Mouse (Mus musculus) midbrain, embryonic 13.5 days (tissue): ENCODE results near the gene Cblb. TPM values are rescaled to one million over a fixed set of nuclear protein-coding genes. Genes with fewer than 3 reads are reported as not detected.

ENCODE experiments used
- ATAC-seq: fragments of 200-750 bp; cut with Nextera tagmentation; 2 replicates; pipeline ENCODE4 v1.8.0; 2017; ENCODE audit warnings: mild to moderate bottlenecking, moderate TSS enrichment, moderate library complexity
- H3K27ac ChIP-seq: fragments of 300-500 bp; sonication (generic); 2 replicates; pipeline ENCODE4 v1.5.1; 2015; ENCODE audit warnings: inconsistent platforms, mild to moderate bottlenecking, moderate library complexity
- H3K27me3 ChIP-seq: fragments of 300-500 bp; sonication (generic); 2 replicates; pipeline ENCODE4 v1.6.1; 2015; ENCODE audit warnings: mild to moderate bottlenecking, inconsistent platforms
- H3K36me3 ChIP-seq: fragments of 300-500 bp; sonication (generic); 2 replicates; pipeline ENCODE4 v1.6.1; 2015; ENCODE audit warnings: mild to moderate bottlenecking, inconsistent platforms
- H3K4me1 ChIP-seq: fragments of 300-500 bp; sonication (generic); replicated peaks from 2 replicates; pipeline ENCODE4 v1.6.1; 2015; ENCODE audit warnings: inconsistent platforms
- H3K4me2 ChIP-seq: fragments of 300-500 bp; sonication (generic); replicated peaks from 2 replicates; pipeline ENCODE4 v1.6.1; 2015; ENCODE audit warnings: moderate library complexity, mild to moderate bottlenecking, inconsistent platforms
- H3K4me3 ChIP-seq: fragments of 300-500 bp; sonication (generic); replicated peaks from 2 replicates; pipeline ENCODE4 v1.5.1; 2015; ENCODE audit warnings: mild to moderate bottlenecking, inconsistent platforms
- H3K9ac ChIP-seq: fragments of 300-500 bp; sonication (generic); replicated peaks from 2 replicates; pipeline ENCODE4 v1.6.1; 2015; ENCODE audit warnings: mild to moderate bottlenecking, inconsistent platforms
- H3K9me3 ChIP-seq: fragments of 300-500 bp; sonication (generic); 2 replicates; pipeline ENCODE4 v1.6.1; 2016; ENCODE audit warnings: mild to moderate bottlenecking, inconsistent platforms
- WGBS: fragments of 180-500 bp; shearing (Covaris S2); methylation state at CpG from one replicate; pipeline ENCODE4 v1.1.7; 2015; 5-methylcytosine and 5-hydroxymethylcytosine counted together
- polyA plus RNA-seq: library from polyadenylated mRNA; unstranded; fragments of >200 nt; fragmentation: Nextera tagmentation; extraction: Ambion mirVana; gene quantifications from 2 replicates; pipeline ENCODE4 v1.2.1, GENCODE M21; 2015

Cblb gene
- polyA plus RNA-seq, 1 experiment from 2014 or later = 20.1 TPM

GRCm38 (mm10) chr16:52145552-52145951 lies 114.5 kb downstream of the Cblb start:
- Histone ChIP-seq H3K4me1 (peaks cover 6% of the 10 kb centered on the region), H3K27me3 (no peaks in the 10 kb centered on the region), H3K9me3 (no peaks in the 10 kb centered on the region), H3K36me3 (peaks cover 20% of the 10 kb centered on the region), H3K9ac (no peak overlapping the region), H3K4me2 (no peak overlapping the region), H3K4me3 (no peak overlapping the region), H3K27ac (no peak overlapping the region)
- 87% methylated on average over 4 of the region's 4 CpGs for WGBS
- no peak for ATAC-seq

- 89% methylated on average over 11 of the region's 11 CpGs for WGBS
- H3K4me3 ChIP-seq = no peak overlapping the region
- H3K4me2 ChIP-seq = no peak overlapping the region
- H3K27me3 ChIP-seq = no peaks in the 10 kb centered on the region
- H3K9me3 ChIP-seq = no peaks in the 10 kb centered on the region
- no peak overlapping the region for H3K9ac ChIP-seq
- H3K27ac ChIP-seq = no peak overlapping the region
- peaks cover 6% of the 10 kb centered on the region for H3K4me1 ChIP-seq
- peaks cover 25% of the 10 kb centered on the region for H3K36me3 ChIP-seq
- ATAC-seq = no peak
Measured at GRCm38 (mm10) chr16:52146976-52147696, 116.1 kb downstream of the Cblb start.

GRCm38 (mm10) chr16:52148041-52148440 lies 117.0 kb downstream of the Cblb start:
- no peak overlapping the region for H3K9ac ChIP-seq
- no peak for ATAC-seq
- H3K36me3 ChIP-seq = peaks cover 27% of the 10 kb centered on the region
- H3K9me3 ChIP-seq = no peaks in the 10 kb centered on the region
- H3K4me3 ChIP-seq = no peak overlapping the region
- peaks cover 6% of the 10 kb centered on the region for H3K4me1 ChIP-seq
- H3K27me3 ChIP-seq = no peaks in the 10 kb centered on the region
- H3K4me2 ChIP-seq = no peak overlapping the region
- H3K27ac ChIP-seq = no peak overlapping the region
- 94% methylated on average over 6 of the region's 6 CpGs for WGBS

GRCm38 (mm10) chr16:52149135-52149769 lies 118.2 kb downstream of the Cblb start:
- H3K9me3 ChIP-seq = no peaks in the 10 kb centered on the region
- no peak overlapping the region for H3K4me2 ChIP-seq
- H3K4me3 ChIP-seq = no peak overlapping the region
- peaks cover 6% of the 10 kb centered on the region for H3K4me1 ChIP-seq
- no peak overlapping the region for H3K9ac ChIP-seq
- peaks cover 31% of the 10 kb centered on the region for H3K36me3 ChIP-seq
- ATAC-seq = no peak
- no peak overlapping the region for H3K27ac ChIP-seq
- H3K27me3 ChIP-seq = no peaks in the 10 kb centered on the region
- WGBS = 90% methylated on average over 6 of the region's 6 CpGs

- Histone ChIP-seq H3K4me1 (no peaks in the 10 kb centered on the region), H3K9ac (no peak overlapping the region), H3K36me3 (peaks cover 37% of the 10 kb centered on the region), H3K9me3 (no peaks in the 10 kb centered on the region), H3K27ac (no peak overlapping the region), H3K27me3 (no peaks in the 10 kb centered on the region), H3K4me2 (no peak overlapping the region), H3K4me3 (no peak overlapping the region)
- no peak for ATAC-seq
- WGBS = 90% methylated on average over 5 of the region's 5 CpGs
Measured at GRCm38 (mm10) chr16:52155030-52155696, 124.1 kb downstream of the Cblb start.

- no peak overlapping the region for H3K4me3 ChIP-seq
- H3K4me1 ChIP-seq = 0 out of 2 replicates have a peak, but pooled peaks cover 6% of the 10 kb centered on the region
- 89% methylated on average over 6 of the region's 6 CpGs for WGBS
- ATAC-seq = no peak
- no peak overlapping the region for H3K9ac ChIP-seq
- no peak overlapping the region for H3K4me2 ChIP-seq
- H3K27ac ChIP-seq = no peak overlapping the region
- peaks cover 15% of the 10 kb centered on the region for H3K36me3 ChIP-seq
- H3K27me3 ChIP-seq = no peaks in the 10 kb centered on the region
- no peaks in the 10 kb centered on the region for H3K9me3 ChIP-seq
Measured at GRCm38 (mm10) chr16:52159958-52160504, 129.0 kb downstream of the Cblb start.

GRCm38 (mm10) chr16:52164246-52164645 lies 133.2 kb downstream of the Cblb start:
- no peak overlapping the region for H3K9ac ChIP-seq
- no peaks in the 10 kb centered on the region for H3K9me3 ChIP-seq
- H3K4me3 ChIP-seq = no peak overlapping the region
- peaks cover 26% of the 10 kb centered on the region for H3K36me3 ChIP-seq
- ATAC-seq = peak; percentile 54
- no peak overlapping the region for H3K27ac ChIP-seq
- no peaks in the 10 kb centered on the region for H3K27me3 ChIP-seq
- H3K4me1 ChIP-seq = 0 out of 2 replicates have a peak, but pooled peaks cover 6% of the 10 kb centered on the region
- WGBS = 89% methylated on average over 9 of the region's 9 CpGs
- no peak overlapping the region for H3K4me2 ChIP-seq

- H3K4me3 ChIP-seq = no peak overlapping the region
- H3K27me3 ChIP-seq = no peaks in the 10 kb centered on the region
- H3K9me3 ChIP-seq = no peaks in the 10 kb centered on the region
- no peak overlapping the region for H3K4me2 ChIP-seq
- H3K36me3 ChIP-seq = peaks cover 17% of the 10 kb centered on the region
- H3K4me1 ChIP-seq = no peaks in the 10 kb centered on the region
- no peak overlapping the region for H3K9ac ChIP-seq
- H3K27ac ChIP-seq = no peak overlapping the region
- no peak for ATAC-seq
Measured at GRCm38 (mm10) chr16:52173253-52173652, 142.2 kb downstream of the Cblb start.

- H3K4me3 ChIP-seq = no peak overlapping the region
- 95% methylated on average over 3 of the region's 3 CpGs for WGBS
- H3K27me3 ChIP-seq = no peaks in the 10 kb centered on the region
- H3K9me3 ChIP-seq = no peaks in the 10 kb centered on the region
- H3K27ac ChIP-seq = no peak overlapping the region
- 0 out of 2 replicates have a peak, but pooled peaks cover 5% of the 10 kb centered on the region for H3K4me1 ChIP-seq
- peaks cover 22% of the 10 kb centered on the region for H3K36me3 ChIP-seq
- no peak overlapping the region for H3K9ac ChIP-seq
- ATAC-seq = no peak
- no peak overlapping the region for H3K4me2 ChIP-seq
Measured at GRCm38 (mm10) chr16:52179839-52180238, 148.8 kb downstream of the Cblb start.

- Histone ChIP-seq H3K9ac (no peak overlapping the region), H3K4me1 (0 out of 2 replicates have a peak, but pooled peaks cover 5% of the 10 kb centered on the region), H3K9me3 (no peaks in the 10 kb centered on the region), H3K4me2 (no peak overlapping the region), H3K27me3 (no peaks in the 10 kb centered on the region), H3K36me3 (peaks cover 28% of the 10 kb centered on the region), H3K27ac (no peak overlapping the region), H3K4me3 (no peak overlapping the region)
- 93% methylated on average over 7 of the region's 7 CpGs for WGBS
- no peak for ATAC-seq
Measured at GRCm38 (mm10) chr16:52182057-52182456, 151.0 kb downstream of the Cblb start.

GRCm38 (mm10) chr16:52184350-52184749 lies 153.3 kb downstream of the Cblb start:
- Histone ChIP-seq H3K9me3 (no peaks in the 10 kb centered on the region), H3K9ac (no peak overlapping the region), H3K4me2 (no peak overlapping the region), H3K27me3 (no peaks in the 10 kb centered on the region), H3K36me3 (peaks cover 27% of the 10 kb centered on the region), H3K27ac (no peak overlapping the region), H3K4me1 (no peaks in the 10 kb centered on the region), H3K4me3 (no peak overlapping the region)
- ATAC-seq = no peak
- 92% methylated on average over 10 of the region's 10 CpGs for WGBS

- peaks cover 38% of the 10 kb centered on the region for H3K36me3 ChIP-seq
Measured at GRCm38 (mm10) chr16:52186731-52187130, 155.7 kb downstream of the Cblb start.

More at GRCm38 (mm10) chr16:52186731-52187130, 155.7 kb downstream of the Cblb start:
- no peaks in the 10 kb centered on the region for H3K27me3 ChIP-seq
- no peak overlapping the region for H3K9ac ChIP-seq
- 66% methylated on average over 10 of the region's 10 CpGs for WGBS
- no peak overlapping the region for H3K4me3 ChIP-seq
- ATAC-seq = no peak
- no peaks in the 10 kb centered on the region for H3K4me1 ChIP-seq
- H3K9me3 ChIP-seq = no peaks in the 10 kb centered on the region
- no peak overlapping the region for H3K4me2 ChIP-seq
- no peak overlapping the region for H3K27ac ChIP-seq
